Mouse (Mus musculus) brain, embryonic 14.5 days (tissue): ENCODE data around the gene Ccdc78.

Experiments
- CTCF ChIP-seq: fragments of 200-500 bp; IDR thresholded peaks from 2 replicates; pipeline ENCODE4 v1.5.1; 2012; ENCODE audit warnings: inconsistent platforms, mild to moderate bottlenecking, moderate library complexity, borderline replicate concordance; ENCODE audit not compliant: insufficient read depth, insufficient read length; ENCODE audit errors: extremely low read depth
- POLR2A ChIP-seq: fragments of 200-500 bp; IDR thresholded peaks from 2 replicates; pipeline ENCODE4 v1.6.1; 2012; ENCODE audit warnings: mild to moderate bottlenecking, inconsistent platforms, borderline replicate concordance; ENCODE audit not compliant: poor library complexity, insufficient read depth, insufficient read length, severe bottlenecking; ENCODE audit errors: extremely low read depth

- no peak for TF ChIP-seq CTCF
- TF ChIP-seq POLR2A = no peak
These were observed 24.5 kb downstream of the Ccdc78 start for GRCm38 (mm10) chr17:25810890-25811289.
